Mouse (Mus musculus) spleen, adult 2 months (tissue): ENCODE measurements around the gene Cdc34b. TPM values are rescaled to one million over a fixed set of nuclear protein-coding genes. Genes with fewer than 3 reads are reported as not detected.

Experiments used
- DNase-seq, 2 experiments: peaks; one replicate each; pipeline versions ENCODE4 v3.0.0 to v3.0.0-alpha.2; 2012 to 2021; ENCODE audit warnings: low spot score in 2 of 2, low read depth in 1 of 2
- H3K27ac ChIP-seq: fragments of 200-500 bp; 2 replicates; pipeline ENCODE4 v1.5.1; 2012; ENCODE audit warnings: low read length, inconsistent platforms; ENCODE audit not compliant: insufficient read depth
- H3K27me3 ChIP-seq: fragments of 200-500 bp; 2 replicates; pipeline ENCODE4 v1.6.1; 2012; ENCODE audit warnings: mild to moderate bottlenecking, moderate library complexity, low read length, inconsistent platforms; ENCODE audit not compliant: control insufficient read depth, insufficient read depth
- H3K36me3 ChIP-seq: fragments of 200-500 bp; 2 replicates; pipeline ENCODE4 v1.6.1; 2012; ENCODE audit warnings: mild to moderate bottlenecking, low read length, inconsistent platforms; ENCODE audit not compliant: control insufficient read depth, insufficient read depth
- H3K4me1 ChIP-seq: fragments of 200-500 bp; 2 replicates; pipeline ENCODE4 v1.6.1; 2011; ENCODE audit warnings: inconsistent platforms; ENCODE audit not compliant: control insufficient read depth, insufficient read depth, insufficient read length
- H3K4me3 ChIP-seq: fragments of 200-500 bp; 2 replicates; pipeline ENCODE4 v1.5.1; 2011; ENCODE audit warnings: mild to moderate bottlenecking, inconsistent platforms; ENCODE audit not compliant: insufficient read depth, insufficient read length; ENCODE audit errors: extremely low read depth
- CTCF ChIP-seq: fragments of 200-500 bp; IDR thresholded peaks from 2 replicates; pipeline ENCODE4 v1.5.1; 2011; ENCODE audit warnings: mild to moderate bottlenecking, inconsistent platforms; ENCODE audit not compliant: insufficient read depth, insufficient read length, insufficient replicate concordance; ENCODE audit errors: extremely low read depth
- POLR2A ChIP-seq: fragments of 200-500 bp; IDR thresholded peaks from 2 replicates; pipeline ENCODE4 v1.6.1; 2011; ENCODE audit warnings: low read depth, low read length, inconsistent platforms
- WGBS: fragments of 180-500 bp; shearing (Covaris S2); methylation state at CpG from one replicate; pipeline ENCODE4 v1.1.7; 2018; 5-methylcytosine and 5-hydroxymethylcytosine counted together
- polyA plus RNA-seq: library from polyadenylated mRNA; depleted of rRNA; stranded (reverse); fragments of >200 nt; gene quantifications from 2 replicates; pipeline ENCODE4 v1.2.3, GENCODE M21; 2012

Cdc34b gene
- polyA plus RNA-seq, 1 experiment = not detected

DNA sequence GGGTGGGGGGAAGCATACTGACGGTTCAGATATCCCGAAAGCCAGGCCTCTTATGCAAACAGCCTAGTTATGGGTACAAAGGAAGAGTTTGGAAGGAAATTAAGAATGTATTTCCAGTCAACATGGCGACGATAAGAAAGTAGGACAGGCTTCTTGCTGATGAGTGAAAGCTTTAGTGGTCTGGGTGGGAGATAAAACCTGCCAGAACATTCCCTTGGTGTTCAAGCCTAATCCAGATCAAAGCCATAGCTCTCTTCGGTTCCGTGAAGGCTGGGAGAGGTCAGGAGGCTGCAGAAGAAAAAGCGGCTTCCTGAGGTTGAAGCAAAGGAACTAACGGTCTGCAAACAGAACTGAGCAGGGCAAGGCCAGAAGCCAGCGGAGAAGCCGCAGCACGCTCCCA, 24.3 kb upstream of the Cdc34b start:
- no peak overlapping the region for H3K4me3 ChIP-seq
- H3K27me3 ChIP-seq = no peaks in the 10 kb centered on the region; the same call in 1 of the 2 replicates
- H3K27ac ChIP-seq = no peak overlapping the region
- H3K36me3 ChIP-seq = no peaks in the 10 kb centered on the region
- H3K4me1 ChIP-seq = no peaks in the 10 kb centered on the region
- no peak for DNase-seq
- no peak for TF ChIP-seq CTCF
- no peak for TF ChIP-seq POLR2A
- 77% methylated on average over 11 of the region's 11 CpGs for WGBS

DNA sequence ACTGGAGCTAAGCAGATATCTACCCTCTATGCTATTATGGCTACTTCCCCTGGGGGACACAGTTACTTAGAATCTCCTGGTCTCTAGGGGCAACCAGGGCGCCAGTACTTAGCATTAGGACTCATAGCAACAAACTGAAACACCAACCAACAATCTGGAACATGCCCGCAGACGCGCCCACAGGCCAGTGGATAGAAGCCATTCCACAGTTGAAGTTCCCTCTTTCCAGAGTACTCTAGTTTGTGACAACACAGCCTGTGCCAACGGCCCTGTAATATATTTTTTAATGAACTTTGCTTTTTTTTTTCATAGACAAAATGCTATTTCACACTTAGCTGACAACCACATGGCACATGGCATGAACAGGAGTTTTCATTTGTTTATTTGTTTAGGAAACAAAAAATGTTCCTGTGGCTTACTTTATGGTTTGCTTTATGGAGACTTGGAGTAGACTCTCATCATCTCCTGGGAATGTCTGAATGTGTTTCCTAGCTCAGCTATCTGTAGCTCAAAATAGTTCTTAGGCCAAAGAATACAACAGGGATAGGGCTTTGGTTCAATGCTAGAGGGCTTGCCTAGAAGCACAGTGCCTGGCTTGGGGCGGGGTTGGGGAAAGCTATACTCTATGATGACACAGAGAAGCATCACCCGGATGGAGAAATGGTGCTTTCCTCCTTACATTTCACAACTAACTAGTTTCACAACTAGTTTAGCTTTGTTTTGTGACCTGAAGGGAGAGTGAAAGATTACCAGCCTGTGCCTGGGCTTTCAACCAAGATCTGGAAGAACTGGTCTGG, 23.3 kb upstream of the Cdc34b start:
- 78% methylated on average over 7 of the region's 7 CpGs for WGBS
- Histone ChIP-seq H3K36me3 (no peaks in the 10 kb centered on the region), H3K4me1 (no peaks in the 10 kb centered on the region), H3K27me3 (no peaks in the 10 kb centered on the region; the same call in 1 of the 2 replicates), H3K4me3 (no peak overlapping the region), H3K27ac (no peak overlapping the region)
- TF ChIP-seq POLR2A (no peak), CTCF (no peak)
- DNase-seq = no peak

DNA sequence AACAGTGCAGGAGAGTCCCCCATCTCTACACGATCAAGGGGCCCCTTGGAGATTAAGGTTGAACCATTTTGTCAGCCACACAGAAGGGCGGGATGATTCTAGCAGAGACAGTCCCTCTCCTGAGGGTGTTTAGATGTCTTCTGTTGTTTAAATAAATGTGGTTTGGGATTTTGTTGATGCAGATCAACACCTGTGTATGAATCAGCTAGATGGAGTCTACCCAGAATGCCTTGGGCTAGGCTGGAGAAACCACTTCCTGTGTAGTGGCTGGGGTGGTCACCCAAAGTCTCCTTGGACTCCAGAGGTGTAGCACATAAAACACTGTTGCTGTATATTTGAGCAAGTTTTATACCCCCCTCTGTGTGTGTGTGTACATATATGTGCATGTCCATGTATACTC, 22.4 kb upstream of the Cdc34b start:
- DNase-seq = no peak
- Histone ChIP-seq H3K4me3 (no peak overlapping the region), H3K27me3 (no peaks in the 10 kb centered on the region; the same call in 1 of the 2 replicates), H3K4me1 (no peaks in the 10 kb centered on the region), H3K36me3 (no peaks in the 10 kb centered on the region), H3K27ac (no peak overlapping the region)
- TF ChIP-seq POLR2A = no peak
- no peak for TF ChIP-seq CTCF
- WGBS = 60% methylated on average over 2 of the region's 2 CpGs

DNA sequence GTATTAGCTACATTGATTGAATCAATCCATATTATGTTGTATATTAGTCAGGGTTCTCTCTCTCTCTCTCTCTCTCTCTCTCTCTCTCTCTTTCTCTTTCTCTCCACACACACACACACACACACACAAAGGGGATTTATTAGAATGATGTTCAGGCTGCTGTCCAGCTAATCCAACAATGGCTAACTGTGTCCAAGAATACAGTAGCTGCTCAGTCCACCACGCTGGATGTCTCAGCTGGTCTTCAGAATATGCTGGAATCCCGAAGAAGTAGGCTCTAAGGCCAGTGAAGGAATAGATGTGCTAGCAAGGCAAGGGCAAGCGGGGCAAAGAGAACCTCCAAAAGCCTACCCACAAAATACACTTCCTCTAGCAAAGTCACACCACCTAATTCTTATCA, 14.3 kb upstream of the Cdc34b start:
- 81% methylated on average over 3 of the region's 3 CpGs for WGBS
- Histone ChIP-seq H3K36me3 (no peaks in the 10 kb centered on the region), H3K4me1 (no peaks in the 10 kb centered on the region), H3K4me3 (no peak overlapping the region), H3K27me3 (no peaks in the 10 kb centered on the region), H3K27ac (no peak overlapping the region)
- no peak for DNase-seq
- TF ChIP-seq CTCF (no peak), POLR2A (no peak)

DNA sequence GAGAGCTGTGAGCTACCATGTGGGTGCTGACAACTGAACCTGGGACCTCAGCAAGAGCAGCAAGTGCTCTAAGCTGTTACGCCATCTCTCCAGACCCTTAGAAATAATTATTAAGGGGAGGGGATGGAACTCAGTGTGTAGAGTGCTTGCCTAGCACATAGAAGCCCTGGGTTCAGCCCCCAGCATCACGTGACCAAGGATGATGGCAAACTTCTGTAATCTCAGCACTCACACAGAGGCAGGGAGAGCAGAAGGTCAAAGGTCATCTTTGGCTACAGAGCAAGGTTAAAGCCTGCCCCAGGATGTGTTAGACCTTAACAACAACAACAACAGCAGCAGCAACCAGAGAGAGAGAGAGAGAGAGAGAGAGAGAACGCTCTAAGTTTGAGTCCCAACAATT, 13.0 kb upstream of the Cdc34b start:
- no peak overlapping the region for H3K4me3 ChIP-seq
- 83% methylated on average over 3 of the region's 3 CpGs for WGBS
- TF ChIP-seq POLR2A = no peak
- TF ChIP-seq CTCF = no peak
- no peaks in the 10 kb centered on the region for H3K36me3 ChIP-seq
- H3K27me3 ChIP-seq = no peaks in the 10 kb centered on the region
- H3K4me1 ChIP-seq = no peaks in the 10 kb centered on the region
- H3K27ac ChIP-seq = no peak overlapping the region
- no peak for DNase-seq

DNA sequence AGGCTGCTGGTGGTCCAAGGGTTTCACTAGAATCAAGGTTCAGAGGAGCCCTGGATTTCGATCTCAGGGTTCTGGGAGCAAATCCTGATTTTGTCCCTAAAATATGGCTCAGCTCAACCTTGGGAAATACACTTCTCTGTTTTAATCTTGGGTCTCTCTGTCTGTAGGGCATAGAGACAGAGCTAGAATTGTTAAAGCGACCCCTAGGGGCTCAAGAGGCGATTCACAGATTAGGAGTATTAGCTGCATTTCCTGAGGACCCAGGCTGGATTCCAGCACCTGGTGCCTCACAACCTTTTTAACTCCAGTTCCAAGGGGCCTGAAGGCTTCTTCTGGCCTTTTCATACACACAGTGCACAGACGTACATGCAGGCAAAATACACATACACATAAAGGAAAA, 12.0 kb upstream of the Cdc34b start:
- Histone ChIP-seq H3K27me3 (no peaks in the 10 kb centered on the region), H3K4me3 (no peak overlapping the region), H3K4me1 (no peaks in the 10 kb centered on the region), H3K36me3 (no peaks in the 10 kb centered on the region), H3K27ac (no peak overlapping the region)
- no peak for TF ChIP-seq POLR2A
- no peak for TF ChIP-seq CTCF
- no peak for DNase-seq
- 48% methylated on average over 4 of the region's 4 CpGs for WGBS

DNA sequence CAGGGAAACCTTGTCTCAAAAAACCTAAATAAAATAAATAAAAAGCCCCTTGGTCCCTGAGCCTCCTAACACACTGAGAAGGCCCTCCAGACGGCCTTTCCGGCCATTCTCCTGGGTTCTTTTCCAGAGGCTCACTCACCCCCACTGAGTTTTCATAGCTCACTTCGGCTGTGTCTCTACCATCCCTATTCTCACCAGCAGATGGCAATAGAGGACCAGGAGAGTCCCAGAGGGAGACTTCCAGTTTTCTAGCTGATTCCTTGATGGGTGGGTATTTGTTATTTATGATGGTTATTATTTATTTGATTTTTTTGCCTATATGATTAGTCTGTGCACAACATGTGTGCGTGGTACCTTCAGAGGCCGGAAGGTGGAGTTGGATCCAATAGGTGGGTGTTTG, 11.3 kb upstream of the Cdc34b start:
- Histone ChIP-seq H3K27me3 (no peaks in the 10 kb centered on the region), H3K4me1 (no peaks in the 10 kb centered on the region), H3K4me3 (no peak overlapping the region), H3K36me3 (no peaks in the 10 kb centered on the region), H3K27ac (no peak overlapping the region)
- TF ChIP-seq CTCF (peak; percentile 30; the same call in 1 of the 2 replicates), POLR2A (no peak)
- peak in 1 of 2 experiments; percentile 31 for DNase-seq
- 25% methylated on average over 5 of the region's 5 CpGs for WGBS
